Mouse (Mus musculus): Measurements from ENCODE around the gene Hist3h2ba.

- TF ChIP-seq GATA1 (IDR thresholded peaks at IDR 0.05; ENCODE audit: low read length) (no peak), TAL1 (IDR thresholded peaks at IDR 0.05; ENCODE audit: low read length) (no peak)
Observed at GRCm38 (mm10) chr11:58904410-58904718, 44.4 kb upstream of the Hist3h2ba start.

Data from erythroblast, embryonic 14.5 days (primary cell).